Mouse (Mus musculus): ENCODE data around the gene Sinhcaf. TPM values are rescaled to one million over a fixed set of nuclear protein-coding genes. Genes with fewer than 3 reads are reported as not detected.
A peak's percentile ranks its signal among the peaks of the same experiment; 100 is the strongest.

The Sinhcaf gene
- polyA plus RNA-seq, 1 experiment from 2014 or later = 169 TPM

DNA sequence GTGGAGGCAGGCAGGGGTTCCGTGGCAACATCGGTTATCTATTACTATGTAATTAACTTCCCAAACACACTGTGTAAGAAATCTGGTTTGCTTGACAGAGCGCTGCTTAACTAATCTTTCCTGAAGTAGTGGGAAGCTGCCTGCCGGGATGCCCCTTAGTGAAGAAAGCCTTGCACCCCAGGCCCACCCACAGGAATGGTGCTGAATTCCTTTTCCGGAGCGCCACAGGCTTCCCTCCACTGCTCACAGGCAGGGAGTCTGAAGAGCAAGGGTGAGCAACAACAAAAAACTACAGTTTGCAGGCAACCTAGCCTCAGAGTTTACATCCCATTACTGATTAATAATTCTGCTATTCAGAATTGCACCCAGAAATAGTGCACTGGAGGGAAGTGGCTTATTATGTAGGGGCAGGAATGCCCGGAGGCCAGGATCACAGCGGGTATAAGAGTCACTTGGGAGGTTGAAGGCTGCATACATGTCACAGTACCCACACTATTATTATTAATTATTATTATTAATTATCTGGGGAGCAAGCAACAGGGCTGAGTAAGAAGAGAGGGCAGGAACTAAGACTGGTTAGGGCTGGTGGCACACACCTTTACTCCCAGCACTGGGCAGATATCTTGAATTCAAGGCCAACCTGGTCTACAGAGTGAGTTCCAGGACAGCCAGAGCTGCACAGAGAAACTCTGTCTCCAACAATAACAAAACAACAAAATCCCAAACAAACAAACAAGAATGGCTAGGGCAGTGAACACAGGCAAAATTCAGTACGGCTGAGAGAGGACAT lies 26.0 kb upstream of the Sinhcaf start:
- no peak overlapping the region for H3K4me2 ChIP-seq (replicated peaks)
- no peaks in the 10 kb centered on the region for H3K4me1 ChIP-seq
- H3K36me3 ChIP-seq = no peaks in the 10 kb centered on the region
- no peaks in the 10 kb centered on the region for H3K27me3 ChIP-seq (replicated peaks)
- no peak overlapping the region for H3K9ac ChIP-seq
- no peak for ATAC-seq (ENCODE audit: low FRiP score, low read depth)
- H3K4me3 ChIP-seq = no peak overlapping the region
- 28% methylated on average over 9 of the region's 9 CpGs for WGBS
- H3K27ac ChIP-seq = no peak overlapping the region
- no peaks in the 10 kb centered on the region for H3K9me3 ChIP-seq

DNA sequence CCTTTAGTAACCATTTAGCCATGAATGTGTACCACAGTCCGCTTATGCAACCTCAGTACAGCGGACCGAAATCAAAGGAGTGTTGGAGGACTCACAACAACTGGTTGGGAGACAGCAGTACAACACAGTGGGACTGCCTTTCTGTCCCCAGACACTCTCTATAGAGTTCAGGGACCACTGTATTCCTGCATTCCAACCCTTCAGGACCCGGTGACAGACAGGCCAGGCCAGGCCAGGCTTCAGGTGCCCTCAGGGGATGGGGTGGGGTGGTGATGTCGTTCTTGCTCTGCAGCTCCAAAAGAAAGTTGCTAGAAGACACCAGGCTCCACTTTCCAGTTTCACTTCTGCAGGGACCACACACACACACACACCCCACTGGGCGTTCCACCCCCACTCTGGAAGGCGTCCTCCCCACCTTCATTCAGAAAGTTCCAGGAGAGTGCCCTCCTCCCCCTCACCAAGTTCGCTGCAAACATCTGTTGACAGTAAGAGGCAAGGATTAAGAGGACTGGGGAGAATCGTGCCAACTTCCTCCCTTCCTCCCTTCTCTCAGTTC lies 25.2 kb upstream of the Sinhcaf start:
- Histone ChIP-seq H3K27ac (no peak overlapping the region), H3K4me1 (no peaks in the 10 kb centered on the region), H3K9me3 (no peaks in the 10 kb centered on the region), H3K9ac (no peak overlapping the region), H3K4me2 (replicated peaks) (no peak overlapping the region), H3K4me3 (no peak overlapping the region), H3K27me3 (replicated peaks) (no peaks in the 10 kb centered on the region), H3K36me3 (no peaks in the 10 kb centered on the region)
- ATAC-seq (ENCODE audit: low FRiP score, low read depth) = no peak
- WGBS = 41% methylated on average over 9 of the region's 9 CpGs

- H3K4me3 ChIP-seq = no peak overlapping the region
- H3K4me2 ChIP-seq (replicated peaks) = no peak overlapping the region
- H3K9ac ChIP-seq = no peak overlapping the region
- no peaks in the 10 kb centered on the region for H3K9me3 ChIP-seq
- H3K27me3 ChIP-seq (replicated peaks) = no peaks in the 10 kb centered on the region
- H3K36me3 ChIP-seq = no peaks in the 10 kb centered on the region
- no peaks in the 10 kb centered on the region for H3K4me1 ChIP-seq
- no peak for ATAC-seq (ENCODE audit: low FRiP score, low read depth)
- 50% methylated on average over 1 of the region's 1 CpGs for WGBS
- no peak overlapping the region for H3K27ac ChIP-seq
Measured at GRCm38 (mm10) chr6:148961285-148961684, 15.0 kb upstream of the Sinhcaf start.

DNA sequence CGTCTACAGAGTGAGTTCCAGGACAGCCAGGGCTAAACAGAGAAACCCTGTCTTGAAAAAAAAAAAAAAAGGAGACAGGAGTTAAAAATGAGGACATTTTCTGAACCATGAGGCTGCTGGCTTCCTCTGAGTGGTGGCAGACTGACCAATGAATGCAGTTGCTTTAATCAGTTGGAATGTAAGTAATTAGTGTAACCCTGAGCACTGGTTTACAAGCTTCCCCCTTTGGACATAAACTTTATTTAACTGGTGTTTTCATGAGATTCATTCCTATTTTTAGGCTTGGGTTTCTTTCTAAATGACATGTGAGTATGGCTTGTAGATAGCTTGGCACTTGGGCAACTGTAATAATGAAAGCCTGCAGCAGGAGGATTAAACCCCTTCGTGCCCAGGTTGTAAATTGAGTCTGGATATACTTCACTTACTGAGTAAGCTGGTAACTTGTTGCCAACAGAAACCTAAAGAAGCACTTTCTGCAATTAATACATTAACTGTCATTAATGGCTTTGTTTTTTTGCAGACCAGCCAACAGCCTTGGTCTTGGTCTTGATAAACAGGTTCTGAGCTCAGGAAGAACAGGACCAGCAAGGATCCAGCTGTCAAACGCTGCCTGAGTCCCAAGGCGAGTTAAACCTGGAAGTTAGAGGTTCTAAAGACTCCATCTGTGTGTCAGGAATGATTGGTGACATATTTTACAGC lies 13.4 kb upstream of the Sinhcaf start:
- Histone ChIP-seq H3K27me3 (replicated peaks) (no peaks in the 10 kb centered on the region), H3K9me3 (no peaks in the 10 kb centered on the region), H3K4me3 (no peak overlapping the region), H3K9ac (no peak overlapping the region), H3K4me1 (no peaks in the 10 kb centered on the region), H3K27ac (no peak overlapping the region), H3K36me3 (no peaks in the 10 kb centered on the region), H3K4me2 (replicated peaks) (no peak overlapping the region)
- ATAC-seq (ENCODE audit: low FRiP score, low read depth) = no peak
- 77% methylated on average over 4 of the region's 4 CpGs for WGBS

- WGBS = 94% methylated on average over 1 of the region's 1 CpGs
- ATAC-seq (ENCODE audit: low FRiP score, low read depth) = no peak
- H3K4me3 ChIP-seq = no peak overlapping the region
Measured at GRCm38 (mm10) chr6:148958712-148959111, 12.4 kb upstream of the Sinhcaf start.

DNA sequence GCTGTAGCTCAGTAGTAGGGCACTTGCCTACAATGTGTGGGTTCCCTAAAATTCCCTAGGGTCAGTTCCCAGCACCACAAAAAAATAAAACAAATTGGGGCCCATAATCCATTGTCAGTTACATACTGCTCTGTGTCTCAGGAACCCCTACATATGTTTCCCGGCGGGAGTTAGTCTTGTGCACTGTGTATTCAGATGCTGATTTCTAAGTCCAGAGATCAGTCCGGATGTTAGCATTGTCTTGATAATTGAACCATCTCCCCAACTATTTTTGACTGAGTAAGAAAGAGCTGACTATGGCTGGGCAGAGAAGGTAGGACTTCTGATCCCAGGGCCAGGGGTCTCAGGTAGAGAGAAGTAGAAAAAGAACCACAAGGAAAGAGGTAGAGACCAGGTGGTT lies 10.8 kb upstream of the Sinhcaf start:
- Histone ChIP-seq H3K27me3 (replicated peaks) (no peaks in the 10 kb centered on the region), H3K9me3 (no peaks in the 10 kb centered on the region), H3K4me2 (replicated peaks) (no peak overlapping the region), H3K4me3 (no peak overlapping the region), H3K36me3 (no peaks in the 10 kb centered on the region), H3K27ac (no peak overlapping the region), H3K4me1 (no peaks in the 10 kb centered on the region), H3K9ac (no peak overlapping the region)
- 90% methylated on average over 3 of the region's 3 CpGs for WGBS
- ATAC-seq (ENCODE audit: low FRiP score, low read depth) = no peak

More at GRCm38 (mm10) chr6:148958712-148959111, 12.4 kb upstream of the Sinhcaf start:
- Histone ChIP-seq H3K27me3 (replicated peaks) (no peaks in the 10 kb centered on the region), H3K4me2 (replicated peaks) (no peak overlapping the region), H3K27ac (no peak overlapping the region), H3K36me3 (no peaks in the 10 kb centered on the region), H3K4me1 (no peaks in the 10 kb centered on the region), H3K9ac (no peak overlapping the region), H3K9me3 (no peaks in the 10 kb centered on the region)

DNA sequence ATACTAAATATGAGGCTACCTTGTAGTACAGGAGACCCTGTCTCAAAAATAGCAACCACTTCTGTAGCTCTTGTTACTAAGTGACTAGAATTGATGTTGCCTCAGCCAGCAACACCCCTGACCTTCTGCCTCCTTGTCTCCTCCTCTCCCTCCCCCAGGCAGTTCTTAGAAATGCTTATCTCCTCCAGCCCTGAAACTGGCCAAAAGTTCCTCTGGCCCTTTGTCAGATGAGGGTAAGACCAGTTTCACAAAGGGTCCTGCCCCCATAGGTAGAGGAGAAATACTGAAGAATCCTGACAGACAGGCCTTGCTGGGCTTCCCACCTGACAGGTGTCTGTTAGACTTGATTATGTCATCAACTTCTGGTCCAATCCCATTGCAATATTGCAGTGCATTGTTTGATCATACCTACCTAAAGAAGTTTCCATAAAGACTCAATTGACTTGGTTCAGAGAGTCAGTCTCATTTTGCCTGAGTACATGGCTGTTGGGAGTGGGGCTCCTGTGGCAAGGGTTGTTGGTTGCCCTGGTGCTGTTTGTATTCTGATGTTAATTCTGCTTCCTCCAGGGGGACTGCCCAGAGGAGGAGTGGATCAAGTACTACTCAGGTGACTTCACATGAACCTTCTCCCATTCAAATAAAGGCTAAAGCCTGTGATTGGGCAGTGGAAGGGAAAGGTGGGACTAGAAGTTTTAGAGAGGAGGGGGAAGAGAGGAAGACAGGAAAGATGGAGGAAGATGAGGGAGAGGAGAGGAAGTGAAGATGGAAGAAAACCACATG lies 9.6 kb upstream of the Sinhcaf start:
- no peak overlapping the region for H3K4me2 ChIP-seq (replicated peaks)
- no peak for ATAC-seq (ENCODE audit: low FRiP score, low read depth)

DNA sequence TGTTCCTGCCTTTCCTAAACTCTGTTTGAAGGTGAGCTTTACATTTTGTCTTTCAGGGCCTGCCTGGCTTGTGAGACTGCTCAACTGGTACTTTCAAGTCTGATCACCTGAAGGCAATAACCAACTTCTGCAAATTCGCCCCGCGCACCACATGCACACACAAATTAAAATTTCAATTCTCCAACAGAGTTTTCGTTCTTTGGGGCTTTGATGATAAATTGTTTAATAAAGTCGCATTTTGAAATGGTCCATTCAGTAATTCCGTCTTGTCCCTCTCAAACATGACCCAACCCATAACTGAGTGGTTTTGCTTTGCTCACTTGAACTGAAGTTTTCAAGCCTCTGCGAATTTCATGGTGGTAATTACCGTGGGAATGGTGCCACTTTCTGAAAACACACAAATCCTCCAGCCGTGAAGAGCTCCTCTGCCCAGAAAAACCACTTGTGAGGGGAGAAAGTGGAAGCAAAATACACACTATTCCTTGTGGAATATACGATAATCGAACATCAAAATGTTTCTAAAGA lies 676 bp upstream of the Sinhcaf start:
- no peak overlapping the region for H3K27ac ChIP-seq
- H3K36me3 ChIP-seq = no peaks in the 10 kb centered on the region
- 0 out of 2 replicates have a peak, but pooled peaks have one; percentile 0 for ATAC-seq (ENCODE audit: low FRiP score, low read depth)
- H3K9me3 ChIP-seq = no peaks in the 10 kb centered on the region
- peak overlapping the region; percentile 96 for H3K9ac ChIP-seq
- peaks cover 12% of the 10 kb centered on the region for H3K4me1 ChIP-seq
- peak overlapping the region; percentile 94 for H3K4me3 ChIP-seq
- H3K27me3 ChIP-seq (replicated peaks) = no peaks in the 10 kb centered on the region
- 24% methylated on average over 11 of the region's 11 CpGs for WGBS
- H3K4me2 ChIP-seq (replicated peaks) = peak overlapping the region; percentile 76

More for the DNA sequence above, 9.6 kb upstream of the Sinhcaf start:
- Histone ChIP-seq H3K4me3 (no peak overlapping the region), H3K27ac (no peak overlapping the region), H3K9me3 (no peaks in the 10 kb centered on the region), H3K27me3 (replicated peaks) (no peaks in the 10 kb centered on the region), H3K9ac (no peak overlapping the region), H3K36me3 (no peaks in the 10 kb centered on the region), H3K4me1 (no peaks in the 10 kb centered on the region)

GRCm38 (mm10) chr6:148945509-148946408 lies 508 bp downstream of the Sinhcaf start:
- H3K27ac ChIP-seq = peak overlapping the region; percentile 70
- WGBS = under 1% methylated on average over 75 of the region's 75 CpGs
- peak overlapping the region; percentile 76 for H3K4me2 ChIP-seq (replicated peaks)
- H3K27me3 ChIP-seq (replicated peaks) = no peaks in the 10 kb centered on the region
- peaks cover 17% of the 10 kb centered on the region for H3K4me1 ChIP-seq
- no peaks in the 10 kb centered on the region for H3K36me3 ChIP-seq
- peak; percentile 28 for ATAC-seq (ENCODE audit: low FRiP score, low read depth)
- H3K4me3 ChIP-seq = peak overlapping the region; percentile 94
- peak overlapping the region; percentile 96 for H3K9ac ChIP-seq
- no peaks in the 10 kb centered on the region for H3K9me3 ChIP-seq

DNA sequence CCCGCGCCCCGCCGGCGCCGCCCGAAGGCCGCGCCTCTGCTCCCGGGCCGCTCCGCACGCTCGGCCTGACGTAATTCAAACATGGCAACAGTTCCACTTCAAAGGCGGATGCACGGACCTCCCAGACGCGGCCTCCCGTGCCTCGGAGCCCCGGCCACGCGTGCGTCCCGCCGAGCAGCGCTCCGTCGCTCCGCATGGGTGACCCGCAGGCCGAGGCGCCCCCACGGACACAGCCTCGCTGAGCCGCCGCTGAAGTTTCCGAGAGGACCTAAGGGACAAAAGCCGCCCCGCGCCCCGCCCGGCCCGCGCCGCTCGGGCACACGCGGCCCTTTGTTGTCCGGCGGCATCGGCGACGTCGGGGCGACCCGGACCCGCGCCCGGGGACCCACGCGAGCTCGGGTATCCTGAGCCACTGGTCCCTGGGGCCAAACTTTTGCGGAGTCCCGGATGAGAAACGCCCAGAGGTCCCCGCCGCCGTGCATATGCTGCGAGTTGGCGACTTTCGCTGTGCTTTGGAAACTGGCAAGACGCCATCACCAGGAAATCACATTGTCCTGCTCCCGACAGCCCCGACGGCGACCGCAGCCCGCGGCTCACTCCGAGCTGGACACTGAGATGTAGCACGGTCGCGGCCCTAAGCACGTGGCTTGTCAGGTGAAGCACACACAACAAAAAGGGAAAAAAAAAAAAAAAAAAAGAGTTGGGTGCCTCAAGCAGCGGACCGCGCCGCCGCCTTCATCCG lies 1.3 kb downstream of the Sinhcaf start:
- ATAC-seq (ENCODE audit: low FRiP score, low read depth) = peak; percentile 58
- no peaks in the 10 kb centered on the region for H3K27me3 ChIP-seq (replicated peaks)
- WGBS = under 1% methylated on average over 88 of the region's 92 CpGs
- H3K9ac ChIP-seq = peak overlapping the region; percentile 96
- no peaks in the 10 kb centered on the region for H3K36me3 ChIP-seq
- H3K27ac ChIP-seq = peak overlapping the region; percentile 70
- no peaks in the 10 kb centered on the region for H3K9me3 ChIP-seq
- H3K4me1 ChIP-seq = peaks cover 17% of the 10 kb centered on the region
- peak overlapping the region; percentile 76 for H3K4me2 ChIP-seq (replicated peaks)
- peak overlapping the region; percentile 94 for H3K4me3 ChIP-seq
